Mouse (Mus musculus) ES-Bruce4 (cell line): ENCODE measurements around the gene Stk24.

Experiments used
- CTCF ChIP-seq: IDR thresholded peaks from one replicate; pipeline ENCODE4 v1.8.1; 2011; ENCODE audit warnings: low read depth, low read length
- EP300 ChIP-seq: IDR thresholded peaks from 2 replicates; pipeline ENCODE4 v1.6.1; 2011; ENCODE audit warnings: low read depth, low read length; ENCODE audit not compliant: insufficient read depth

DNA sequence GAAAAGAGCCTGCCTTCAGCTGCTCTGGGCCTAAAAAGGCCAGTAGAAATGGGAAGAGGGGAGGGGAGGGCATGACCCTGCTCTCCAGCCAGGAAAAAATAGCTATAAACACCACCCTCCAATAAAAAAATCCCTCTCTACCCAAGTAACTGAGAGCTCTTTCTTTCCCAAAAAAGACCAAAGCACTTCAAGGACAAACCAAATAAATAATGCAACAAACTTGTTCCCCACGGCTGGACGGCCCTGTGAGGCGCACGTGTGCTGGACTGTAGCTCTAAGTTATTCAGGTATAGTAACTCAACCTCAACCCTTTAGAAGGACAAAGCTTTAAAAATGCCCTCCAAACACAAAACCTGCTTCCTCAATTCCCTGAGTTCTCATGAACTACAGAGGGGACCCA lies 28.1 kb downstream of the Stk24 start:
- no peak for TF ChIP-seq EP300
- no peak for TF ChIP-seq CTCF
